Mouse (Mus musculus) heart, postnatal 0 days (tissue): ENCODE data around the gene Lrrtm3. TPM values are rescaled to one million over a fixed set of nuclear protein-coding genes. Genes with fewer than 3 reads are reported as not detected.

Experiments
- ATAC-seq: fragments of 200-750 bp; cut with Nextera tagmentation; 2 replicates; pipeline ENCODE4 v1.8.0; 2017; ENCODE audit warnings: low read depth, moderate number of reproducible peaks, moderate library complexity; ENCODE audit not compliant: insufficient read depth
- DNase-seq: peaks from one replicate; pipeline ENCODE4 v3.0.0-alpha.2; 2016; ENCODE audit warnings: low spot score
- H3K27ac ChIP-seq: fragments of 300-500 bp; sonication (generic); 2 replicates; pipeline ENCODE4 v1.5.1; 2014; ENCODE audit warnings: low read depth, mild to moderate bottlenecking
- H3K27me3 ChIP-seq: fragments of 300-500 bp; sonication (generic); 2 replicates; pipeline ENCODE4 v1.6.1; 2014; ENCODE audit warnings: low read length, mixed read lengths; ENCODE audit not compliant: control insufficient read depth, insufficient read depth
- H3K36me3 ChIP-seq: fragments of 300-500 bp; sonication (generic); replicated peaks from 2 replicates; pipeline ENCODE4 v1.6.1; 2014; ENCODE audit warnings: low read length, mixed read lengths; ENCODE audit not compliant: control insufficient read depth, insufficient read depth
- H3K4me1 ChIP-seq: fragments of 300-500 bp; sonication (generic); 2 replicates; pipeline ENCODE4 v1.6.1; 2014; ENCODE audit warnings: antibody characterized with exemption; ENCODE audit not compliant: control insufficient read depth, insufficient read depth
- H3K4me2 ChIP-seq: fragments of 300-500 bp; sonication (generic); 2 replicates; pipeline ENCODE4 v1.6.1; 2014; ENCODE audit warnings: low read depth, mild to moderate bottlenecking, low read length, moderate library complexity
- H3K4me3 ChIP-seq: fragments of 300-500 bp; sonication (generic); 2 replicates; pipeline ENCODE4 v1.5.1; 2014; ENCODE audit warnings: low read depth, low read length
- H3K9ac ChIP-seq: fragments of 300-500 bp; sonication (generic); replicated peaks from 2 replicates; pipeline ENCODE4 v1.6.1; 2014; ENCODE audit warnings: low read depth, low read length, mixed read lengths
- H3K9me3 ChIP-seq: fragments of 300-500 bp; sonication (generic); replicated peaks from 2 replicates; pipeline ENCODE4 v1.6.1; 2016; ENCODE audit warnings: low read length; ENCODE audit not compliant: control insufficient read depth
- CTCF ChIP-seq: IDR thresholded peaks from 2 replicates; pipeline ENCODE4 v1.5.1; 2016; ENCODE audit warnings: antibody characterized with exemption, control low read depth, low read depth
- EP300 ChIP-seq: IDR thresholded peaks from 2 replicates; pipeline ENCODE4 v1.6.1; 2016; ENCODE audit warnings: antibody characterized with exemption, low read depth
- WGBS: fragments of 180-500 bp; shearing (Covaris S2); extraction: QIAGEN DNeasy Blood & Tissue Kit; methylation state at CpG from one replicate; pipeline ENCODE4 v1.1.7; 2014; 5-methylcytosine and 5-hydroxymethylcytosine counted together
- polyA plus RNA-seq: library from polyadenylated mRNA; unstranded; fragments of >200 nt; fragmentation: Nextera tagmentation; extraction: Ambion mirVana; gene quantifications from 2 replicates; pipeline ENCODE4 v1.2.1, GENCODE M21; 2015
- total RNA-seq: library from RNA; depleted of rRNA; stranded (reverse); fragments of >200 nt; gene quantifications from 2 replicates; pipeline ENCODE4 v1.2.3, GENCODE M21; 2014; ENCODE audit warnings: low replicate concordance

The Lrrtm3 gene
- total and polyA plus RNA-seq, 2 experiments from 2014 or later = 0.63 TPM; not detected in 1

DNA sequence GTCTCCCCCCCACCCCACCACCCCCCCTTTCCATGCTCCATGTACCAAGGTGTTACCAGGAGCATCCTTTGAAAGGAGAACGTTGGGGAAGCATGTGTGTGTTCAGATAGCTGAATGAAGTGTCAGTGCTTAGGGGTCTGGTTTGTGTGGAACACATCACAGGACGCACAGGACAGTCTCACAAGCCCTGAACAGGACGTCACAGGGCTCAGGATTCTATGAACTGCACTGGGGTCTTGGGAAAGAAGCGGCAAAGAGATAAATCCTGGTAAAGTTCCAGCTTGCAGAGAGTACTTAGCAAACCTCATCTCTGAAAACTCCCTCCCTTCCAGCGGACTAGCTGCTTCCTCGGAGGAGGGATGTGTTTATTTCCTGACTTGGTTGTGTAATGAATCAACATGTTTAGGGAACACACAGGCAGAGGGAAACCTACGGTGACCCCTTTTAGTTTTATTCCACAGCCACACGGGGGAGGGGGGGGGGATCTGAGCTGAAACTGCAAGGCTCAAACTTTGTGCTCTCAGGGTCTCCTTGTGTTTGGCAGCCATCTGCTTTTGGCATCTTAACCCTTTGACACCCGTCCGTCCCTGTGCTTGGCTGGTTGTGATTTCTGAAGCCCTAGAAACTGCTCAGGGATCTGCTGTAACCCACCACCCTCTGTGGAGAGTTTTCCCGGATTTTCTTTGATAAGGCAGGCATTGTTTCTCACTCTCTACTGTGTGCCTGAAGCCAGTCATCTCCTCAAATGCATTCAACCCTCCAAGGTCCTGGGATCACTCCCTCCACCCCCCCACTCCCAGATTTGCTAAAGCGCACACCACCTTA is 3.3 kb downstream of the Lrrtm3 start:
- Histone ChIP-seq H3K4me3 (0 out of 2 replicates have a peak overlapping the region, but pooled peaks have one; percentile 2), H3K9me3 (no peaks in the 10 kb centered on the region), H3K9ac (no peak overlapping the region), H3K27ac (no peak overlapping the region), H3K36me3 (no peaks in the 10 kb centered on the region), H3K4me2 (peak overlapping the region; percentile 68; the same call in 1 of the 2 replicates), H3K4me1 (0 out of 2 replicates have a peak, but pooled peaks cover 6% of the 10 kb centered on the region), H3K27me3 (peaks cover 12% of the 10 kb centered on the region)
- TF ChIP-seq EP300 (no peak), CTCF (no peak)
- no peak for ATAC-seq
- WGBS = 11% methylated on average over 12 of the region's 12 CpGs
- no peak for DNase-seq

DNA sequence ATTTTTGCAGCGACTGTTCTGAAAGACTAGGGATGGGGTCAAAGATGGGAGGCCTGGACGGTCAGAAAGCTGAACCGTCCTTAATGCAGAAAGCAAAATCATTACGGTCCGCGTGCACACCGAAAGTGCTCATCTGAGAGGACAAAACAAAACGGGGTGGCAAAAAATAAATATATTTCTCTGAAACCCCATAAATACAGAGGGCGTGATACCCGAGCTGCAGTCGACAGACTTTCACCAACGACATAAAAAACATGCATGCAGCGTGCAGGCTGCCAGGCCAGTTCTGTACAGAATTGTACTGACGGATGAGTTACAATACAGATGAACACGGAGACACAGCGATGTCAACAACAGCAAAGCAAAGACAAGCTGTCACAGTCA is 3.9 kb downstream of the Lrrtm3 start:
- WGBS = 76% methylated on average over 16 of the region's 16 CpGs
- H3K4me3 ChIP-seq = no peak overlapping the region
- H3K36me3 ChIP-seq = no peaks in the 10 kb centered on the region
- H3K9me3 ChIP-seq = no peaks in the 10 kb centered on the region
- ATAC-seq (no peak), DNase-seq (no peak)
- TF ChIP-seq CTCF (no peak), EP300 (no peak)
- no peak overlapping the region for H3K4me2 ChIP-seq
- H3K27ac ChIP-seq = no peak overlapping the region
- 0 out of 2 replicates have a peak, but pooled peaks cover 6% of the 10 kb centered on the region for H3K4me1 ChIP-seq
- H3K27me3 ChIP-seq = peaks cover 12% of the 10 kb centered on the region
- H3K9ac ChIP-seq = no peak overlapping the region

DNA sequence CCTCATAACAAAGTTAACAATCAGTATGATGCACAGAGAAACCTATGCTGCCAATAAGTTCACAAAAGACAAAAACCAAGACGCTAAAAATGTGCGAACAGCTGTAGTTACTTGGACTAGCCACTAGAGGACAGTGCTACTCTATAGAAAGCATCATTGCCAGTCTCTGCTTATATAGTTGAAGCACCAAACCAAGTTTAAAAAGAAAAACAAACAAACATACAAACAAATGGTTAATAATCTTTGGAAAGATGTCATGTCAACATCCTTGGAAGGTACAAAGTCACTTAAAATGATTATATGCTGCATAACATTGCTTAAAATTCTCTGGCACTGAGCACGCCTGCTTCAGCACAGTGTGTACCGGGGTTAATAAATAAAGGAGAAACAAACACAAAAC is 5.6 kb downstream of the Lrrtm3 start:
- peak; percentile 98 for TF ChIP-seq CTCF
- TF ChIP-seq EP300 = no peak
- no peak overlapping the region for H3K9ac ChIP-seq
- no peaks in the 10 kb centered on the region for H3K36me3 ChIP-seq
- no peak overlapping the region for H3K4me3 ChIP-seq
- H3K9me3 ChIP-seq = no peaks in the 10 kb centered on the region
- H3K4me2 ChIP-seq = no peak overlapping the region
- WGBS = 46% methylated on average over 4 of the region's 4 CpGs
- no peak overlapping the region for H3K27ac ChIP-seq
- no peak for ATAC-seq
- peaks cover 12% of the 10 kb centered on the region for H3K27me3 ChIP-seq
- peak; percentile 57 for DNase-seq
- 0 out of 2 replicates have a peak, but pooled peaks cover 6% of the 10 kb centered on the region for H3K4me1 ChIP-seq

DNA sequence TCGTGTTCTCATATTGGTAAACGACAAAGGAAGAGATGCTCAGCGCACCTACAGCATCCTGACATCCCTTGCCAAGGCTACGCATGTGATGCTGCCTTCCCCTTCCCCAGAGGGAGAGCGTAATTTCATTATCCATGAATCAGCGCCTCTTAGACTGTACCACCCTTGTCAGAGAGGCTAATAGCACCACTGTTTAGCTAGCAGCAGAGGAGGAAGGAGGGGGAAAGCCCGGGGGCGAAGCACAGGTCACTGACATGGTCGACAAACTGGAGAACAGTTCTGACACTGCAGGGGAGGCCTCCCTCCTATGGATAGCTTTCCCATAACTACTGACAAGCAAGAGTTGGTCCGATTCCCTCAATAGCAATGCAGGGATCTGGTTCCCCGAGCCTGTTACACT is 6.3 kb downstream of the Lrrtm3 start:
- Histone ChIP-seq H3K4me1 (0 out of 2 replicates have a peak, but pooled peaks cover 6% of the 10 kb centered on the region), H3K27me3 (peaks cover 12% of the 10 kb centered on the region), H3K4me2 (no peak overlapping the region), H3K4me3 (no peak overlapping the region), H3K27ac (no peak overlapping the region), H3K9me3 (no peaks in the 10 kb centered on the region), H3K9ac (no peak overlapping the region), H3K36me3 (no peaks in the 10 kb centered on the region)
- ATAC-seq (no peak), DNase-seq (no peak)
- TF ChIP-seq EP300 (no peak), CTCF (no peak)
- 58% methylated on average over 11 of the region's 11 CpGs for WGBS

DNA sequence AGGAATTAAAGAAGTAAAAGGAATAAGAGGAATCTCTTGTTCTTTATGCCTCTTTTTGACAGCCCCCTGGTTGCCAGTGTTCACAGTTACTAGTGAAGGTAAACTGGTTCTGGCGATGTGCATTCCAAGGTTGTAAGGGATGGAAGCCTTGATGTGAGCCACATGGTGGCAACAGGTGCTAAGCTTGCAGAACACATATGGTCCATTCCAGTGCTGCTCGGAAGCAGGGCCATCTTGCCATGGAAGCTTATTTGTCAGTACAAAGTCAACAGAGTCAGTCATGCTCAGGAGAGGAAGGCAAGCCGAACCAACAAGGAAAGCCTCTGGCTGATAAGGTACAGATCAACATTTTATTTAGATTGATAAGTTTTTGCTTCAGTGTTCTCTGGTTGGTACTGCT is 7.7 kb downstream of the Lrrtm3 start:
- DNase-seq (no peak), ATAC-seq (no peak)
- no peak overlapping the region for H3K27ac ChIP-seq
- TF ChIP-seq CTCF (no peak), EP300 (no peak)
- H3K9me3 ChIP-seq = no peaks in the 10 kb centered on the region
- H3K4me2 ChIP-seq = no peak overlapping the region
- H3K4me1 ChIP-seq = 0 out of 2 replicates have a peak, but pooled peaks cover 6% of the 10 kb centered on the region
- no peaks in the 10 kb centered on the region for H3K27me3 ChIP-seq
- H3K36me3 ChIP-seq = no peaks in the 10 kb centered on the region
- no peak overlapping the region for H3K9ac ChIP-seq
- 71% methylated on average over 3 of the region's 3 CpGs for WGBS
- H3K4me3 ChIP-seq = no peak overlapping the region
